Mouse (Mus musculus): Measurements from ENCODE around the gene Poc1a. TPM values are rescaled to one million over a fixed set of nuclear protein-coding genes. Genes with fewer than 3 reads are reported as not detected.

The Poc1a gene
- polyA plus RNA-seq, 1 experiment: 32.6 TPM

GRCm38 (mm10) chr9:106373973-106374372 lies 93.1 kb downstream of the Poc1a start:
- Histone ChIP-seq H3K4me1 (ENCODE audit: control insufficient read depth, insufficient read depth, low read length) (peaks cover 6% of the 10 kb centered on the region), H3K4me3 (ENCODE audit: insufficient read depth, low read length) (no peak overlapping the region; the same call in 1 of the 2 replicates), H3K27ac (ENCODE audit: insufficient read depth, low read length) (no peak overlapping the region)
- TF ChIP-seq CTCF (IDR thresholded peaks at IDR 0.05; ENCODE audit: extremely low read depth, insufficient read depth, low read length) (no peak), POLR2A (IDR thresholded peaks at IDR 0.05; ENCODE audit: extremely low read depth, insufficient read depth, low read length) (no peak)

- no peak overlapping the region for H3K4me3 ChIP-seq (ENCODE audit: insufficient read depth, low read length)
- no peak for TF ChIP-seq CTCF (IDR thresholded peaks at IDR 0.05; ENCODE audit: extremely low read depth, insufficient read depth, low read length)
- no peak for TF ChIP-seq POLR2A (IDR thresholded peaks at IDR 0.05; ENCODE audit: extremely low read depth, insufficient read depth, low read length)
- peak overlapping the region; percentile 64 for H3K27ac ChIP-seq (ENCODE audit: insufficient read depth, low read length)
- peaks cover 6% of the 10 kb centered on the region for H3K4me1 ChIP-seq (ENCODE audit: control insufficient read depth, insufficient read depth, low read length)
These were observed 96.4 kb downstream of the Poc1a start for GRCm38 (mm10) chr9:106377247-106377646.

- TF ChIP-seq POLR2A (IDR thresholded peaks at IDR 0.05; ENCODE audit: extremely low read depth, insufficient read depth, low read length): no peak
- TF ChIP-seq CTCF (IDR thresholded peaks at IDR 0.05; ENCODE audit: extremely low read depth, insufficient read depth, low read length): no peak
- peaks cover 4% of the 10 kb centered on the region for H3K4me1 ChIP-seq (ENCODE audit: control insufficient read depth, insufficient read depth, low read length)
- H3K4me3 ChIP-seq (ENCODE audit: insufficient read depth, low read length): no peak overlapping the region
- H3K27ac ChIP-seq (ENCODE audit: insufficient read depth, low read length): peak overlapping the region; percentile 18; the same call in 1 of the 2 replicates
These were observed 97.2 kb downstream of the Poc1a start for GRCm38 (mm10) chr9:106378045-106378444.

GRCm38 (mm10) chr9:106378753-106379152 lies 97.9 kb downstream of the Poc1a start:
- no peak for TF ChIP-seq POLR2A (IDR thresholded peaks at IDR 0.05; ENCODE audit: extremely low read depth, insufficient read depth, low read length)
- no peak for TF ChIP-seq CTCF (IDR thresholded peaks at IDR 0.05; ENCODE audit: extremely low read depth, insufficient read depth, low read length)
- Histone ChIP-seq H3K4me3 (ENCODE audit: insufficient read depth, low read length) (no peak overlapping the region), H3K27ac (ENCODE audit: insufficient read depth, low read length) (peak overlapping the region; percentile 18; the same call in 1 of the 2 replicates), H3K4me1 (ENCODE audit: control insufficient read depth, insufficient read depth, low read length) (no peaks in the 10 kb centered on the region; the same call in 1 of the 2 replicates)

GRCm38 (mm10) chr9:106386181-106386864 lies 105.5 kb downstream of the Poc1a start:
- TF ChIP-seq CTCF (IDR thresholded peaks at IDR 0.05; ENCODE audit: extremely low read depth, insufficient read depth, low read length) (no peak), POLR2A (IDR thresholded peaks at IDR 0.05; ENCODE audit: extremely low read depth, insufficient read depth, low read length) (no peak)
- Histone ChIP-seq H3K27ac (ENCODE audit: insufficient read depth, low read length) (no peak overlapping the region), H3K4me3 (ENCODE audit: insufficient read depth, low read length) (no peak overlapping the region), H3K4me1 (ENCODE audit: control insufficient read depth, insufficient read depth, low read length) (peaks cover 6% of the 10 kb centered on the region)

GRCm38 (mm10) chr9:106392828-106393527 lies 112.1 kb downstream of the Poc1a start:
- H3K4me3 ChIP-seq (ENCODE audit: insufficient read depth, low read length): no peak overlapping the region
- TF ChIP-seq POLR2A (IDR thresholded peaks at IDR 0.05; ENCODE audit: extremely low read depth, insufficient read depth, low read length) (no peak), CTCF (IDR thresholded peaks at IDR 0.05; ENCODE audit: extremely low read depth, insufficient read depth, low read length) (no peak)
- no peak overlapping the region for H3K27ac ChIP-seq (ENCODE audit: insufficient read depth, low read length)
- peaks cover 3% of the 10 kb centered on the region; the same call in 1 of the 2 replicates for H3K4me1 ChIP-seq (ENCODE audit: control insufficient read depth, insufficient read depth, low read length)

GRCm38 (mm10) chr9:106393548-106393947 lies 112.7 kb downstream of the Poc1a start:
- Histone ChIP-seq H3K4me1 (ENCODE audit: control insufficient read depth, insufficient read depth, low read length) (peaks cover 3% of the 10 kb centered on the region; the same call in 1 of the 2 replicates), H3K4me3 (ENCODE audit: insufficient read depth, low read length) (no peak overlapping the region), H3K27ac (ENCODE audit: insufficient read depth, low read length) (no peak overlapping the region)
- TF ChIP-seq CTCF (IDR thresholded peaks at IDR 0.05; ENCODE audit: extremely low read depth, insufficient read depth, low read length) (no peak), POLR2A (IDR thresholded peaks at IDR 0.05; ENCODE audit: extremely low read depth, insufficient read depth, low read length) (no peak)

GRCm38 (mm10) chr9:106394649-106395602 lies 114.1 kb downstream of the Poc1a start:
- Histone ChIP-seq H3K27ac (ENCODE audit: insufficient read depth, low read length) (no peak overlapping the region), H3K4me1 (ENCODE audit: control insufficient read depth, insufficient read depth, low read length) (peaks cover 3% of the 10 kb centered on the region; the same call in 1 of the 2 replicates), H3K4me3 (ENCODE audit: insufficient read depth, low read length) (no peak overlapping the region)
- TF ChIP-seq POLR2A (IDR thresholded peaks at IDR 0.05; ENCODE audit: extremely low read depth, insufficient read depth, low read length) (no peak), CTCF (IDR thresholded peaks at IDR 0.05; ENCODE audit: extremely low read depth, insufficient read depth, low read length) (0 out of 2 replicates have a peak, but pooled peaks have one; percentile 37)

DNA sequence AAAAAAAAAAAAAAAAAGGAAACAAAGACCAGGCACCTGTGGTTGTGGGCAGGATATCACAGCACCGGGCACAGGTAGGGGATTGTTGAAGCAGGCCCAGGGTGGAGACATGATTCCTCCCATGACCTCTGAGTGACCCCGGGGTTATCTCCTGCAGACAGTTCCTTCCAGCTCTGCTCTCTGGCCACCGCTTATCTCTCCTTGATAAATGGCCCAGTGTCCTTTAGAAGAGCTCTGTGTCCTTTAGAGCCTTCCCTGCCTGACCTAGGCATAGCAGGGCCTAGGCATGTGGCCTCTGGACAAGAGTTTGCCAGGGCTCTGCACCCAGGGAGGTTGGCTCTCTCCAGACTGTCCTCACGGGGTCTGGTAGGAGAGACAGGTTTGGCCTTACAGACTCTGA lies 116.9 kb downstream of the Poc1a start:
- Histone ChIP-seq H3K4me3 (ENCODE audit: insufficient read depth, low read length) (no peak overlapping the region), H3K27ac (ENCODE audit: insufficient read depth, low read length) (no peak overlapping the region), H3K4me1 (ENCODE audit: control insufficient read depth, insufficient read depth, low read length) (peaks cover 2% of the 10 kb centered on the region; the same call in 1 of the 2 replicates)

More for the DNA sequence above, 116.9 kb downstream of the Poc1a start:
- TF ChIP-seq CTCF (IDR thresholded peaks at IDR 0.05; ENCODE audit: extremely low read depth, insufficient read depth, low read length): no peak
- no peak for TF ChIP-seq POLR2A (IDR thresholded peaks at IDR 0.05; ENCODE audit: extremely low read depth, insufficient read depth, low read length)
